Mouse (Mus musculus): ENCODE data around the gene Hus1b. TPM values are rescaled to one million over a fixed set of nuclear protein-coding genes. Genes with fewer than 3 reads are reported as not detected.

The Hus1b gene
- polyA plus RNA-seq, 2 experiments: 0.06 TPM; not detected in 1

DNA sequence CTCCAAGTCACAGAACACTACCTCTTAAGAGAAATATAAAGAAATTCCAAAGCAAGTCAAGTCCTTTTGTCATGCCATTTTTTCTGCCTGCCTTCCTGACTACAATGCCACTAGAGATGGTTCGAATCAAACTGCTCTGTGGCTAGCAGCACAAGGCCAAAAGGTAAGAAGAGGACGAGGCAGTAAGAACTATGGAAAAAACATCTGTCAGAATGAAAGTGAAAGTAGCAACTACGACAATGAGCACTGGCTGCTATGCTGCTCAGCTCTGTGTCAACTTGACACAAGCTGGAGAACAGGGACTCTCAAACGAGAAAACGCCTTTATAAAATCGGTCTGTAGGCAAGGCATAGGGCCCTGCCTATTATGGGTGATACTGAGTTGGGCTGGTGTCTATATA lies 14.6 kb downstream of the Hus1b start:
- H3K4me2 ChIP-seq (ENCODE audit: low read depth): no peak overlapping the region
- peaks cover 13 to 24% of the 10 kb centered on the region in 2 experiments; a peak in 3 of 4 replicates for H3K4me1 ChIP-seq (replicated peaks; ENCODE audit: control insufficient read depth in 2 of 2, insufficient read depth in 2 of 2, low read length in 1 of 2)
- no peak overlapping the region for H3K4me3 ChIP-seq (ENCODE audit: insufficient read depth in 1 of 2, low read depth in 2 of 2, low read length in 2 of 2)
- TF ChIP-seq CTCF (IDR thresholded peaks at IDR 0.05; ENCODE audit: low read depth) (no peak), EP300 (IDR thresholded peaks at IDR 0.05; ENCODE audit: low read depth) (no peak)
- no peaks in the 10 kb centered on the region for H3K9me3 ChIP-seq (ENCODE audit: control insufficient read depth, low read length)
- H3K27me3 ChIP-seq (ENCODE audit: control insufficient read depth, insufficient read depth, low read length): no peaks in the 10 kb centered on the region
- WGBS (ENCODE audit: insufficient replicate concordance): 75% methylated on average over 6 of the region's 6 CpGs
- H3K9ac ChIP-seq (replicated peaks): no peak overlapping the region
- H3K27ac ChIP-seq: no peak overlapping the region
- H3K36me3 ChIP-seq (replicated peaks; ENCODE audit: control insufficient read depth, insufficient read depth, low read depth): no peaks in the 10 kb centered on the region
- DNase-seq (ENCODE audit: low read depth in 3 of 3, low spot score in 3 of 3) (no peak), ATAC-seq (ENCODE audit: insufficient read depth) (no peak)

GRCm38 (mm10) chr13:30931613-30932012 lies 15.9 kb downstream of the Hus1b start:
- H3K4me3 ChIP-seq (ENCODE audit: insufficient read depth in 1 of 2, low read depth in 2 of 2, low read length in 2 of 2): no peak overlapping the region
- ATAC-seq (ENCODE audit: insufficient read depth) (peak; percentile 79), DNase-seq (ENCODE audit: low read depth in 3 of 3, low spot score in 3 of 3) (peak; percentile 49 to 55 (median 54))
- H3K4me1 ChIP-seq (replicated peaks; ENCODE audit: control insufficient read depth in 2 of 2, insufficient read depth in 2 of 2, low read length in 1 of 2): peaks cover 13 to 24% of the 10 kb centered on the region in 2 experiments; a peak in 3 of 4 replicates
- H3K27ac ChIP-seq: no peak overlapping the region
- H3K36me3 ChIP-seq (replicated peaks; ENCODE audit: control insufficient read depth, insufficient read depth, low read depth): no peaks in the 10 kb centered on the region
- no peaks in the 10 kb centered on the region for H3K27me3 ChIP-seq (ENCODE audit: control insufficient read depth, insufficient read depth, low read length)
- 43% methylated on average over 4 of the region's 4 CpGs for WGBS (ENCODE audit: insufficient replicate concordance)
- no peak for TF ChIP-seq CTCF (IDR thresholded peaks at IDR 0.05; ENCODE audit: low read depth)
- TF ChIP-seq EP300 (IDR thresholded peaks at IDR 0.05; ENCODE audit: low read depth): no peak
- H3K9me3 ChIP-seq (ENCODE audit: control insufficient read depth, low read length): no peaks in the 10 kb centered on the region
- no peak overlapping the region; the same call in 1 of the 2 replicates for H3K4me2 ChIP-seq (ENCODE audit: low read depth)
- no peak overlapping the region for H3K9ac ChIP-seq (replicated peaks)

GRCm38 (mm10) chr13:30929119-30929518 lies 18.4 kb downstream of the Hus1b start:
- no peak overlapping the region for H3K27ac ChIP-seq
- peak in 2 of 3 experiments; percentile 16 to 28 for DNase-seq (ENCODE audit: low read depth in 3 of 3, low spot score in 3 of 3)
- H3K36me3 ChIP-seq (replicated peaks; ENCODE audit: control insufficient read depth, insufficient read depth, low read depth): no peaks in the 10 kb centered on the region
- H3K9me3 ChIP-seq (ENCODE audit: control insufficient read depth, low read length): no peaks in the 10 kb centered on the region
- no peak overlapping the region for H3K4me3 ChIP-seq (ENCODE audit: insufficient read depth in 1 of 2, low read depth in 2 of 2, low read length in 2 of 2)
- no peak overlapping the region for H3K9ac ChIP-seq (replicated peaks)
- 28% methylated on average over 2 of the region's 2 CpGs for whole genome bisulfite sequencing (ENCODE audit: insufficient replicate concordance)
- TF ChIP-seq EP300 (IDR thresholded peaks at IDR 0.05; ENCODE audit: low read depth) (no peak), CTCF (IDR thresholded peaks at IDR 0.05; ENCODE audit: low read depth) (no peak)
- peak; percentile 71 for ATAC-seq (ENCODE audit: insufficient read depth)
- H3K4me1 ChIP-seq (replicated peaks; ENCODE audit: control insufficient read depth in 2 of 2, insufficient read depth in 2 of 2, low read length in 1 of 2): peaks cover 13 to 24% of the 10 kb centered on the region in 2 experiments; a peak in 3 of 4 replicates
- H3K4me2 ChIP-seq (ENCODE audit: low read depth): no peak overlapping the region
- H3K27me3 ChIP-seq (ENCODE audit: control insufficient read depth, insufficient read depth, low read length): no peaks in the 10 kb centered on the region

DNA sequence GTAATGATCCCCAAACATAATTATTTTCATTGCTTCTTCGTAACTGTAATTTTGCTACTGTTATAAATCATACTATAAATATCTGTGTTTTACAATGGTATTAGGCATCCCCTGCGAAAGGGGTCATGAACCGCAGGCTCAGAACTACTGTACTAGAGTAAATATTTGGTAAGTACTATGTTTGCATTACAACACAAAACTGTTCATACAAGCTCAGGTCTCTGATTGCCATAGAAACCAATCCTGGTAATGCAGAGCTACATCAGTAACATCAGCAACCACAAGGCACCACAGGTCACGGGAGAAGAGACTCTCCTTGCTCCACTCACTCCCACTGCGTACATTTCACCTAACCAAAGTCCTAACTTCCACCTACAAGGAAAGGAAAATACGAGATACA lies 23.3 kb downstream of the Hus1b start:
- WGBS (ENCODE audit: insufficient replicate concordance): 77% methylated on average over 6 of the region's 6 CpGs
- no peak for TF ChIP-seq EP300 (IDR thresholded peaks at IDR 0.05; ENCODE audit: low read depth)
- TF ChIP-seq CTCF (IDR thresholded peaks at IDR 0.05; ENCODE audit: low read depth): no peak
- H3K4me1 ChIP-seq (replicated peaks; ENCODE audit: control insufficient read depth in 2 of 2, insufficient read depth in 2 of 2, low read length in 1 of 2): peaks cover 6 to 10% of the 10 kb centered on the region in 2 experiments; a peak in 3 of 4 replicates
- H3K9me3 ChIP-seq (ENCODE audit: control insufficient read depth, low read length): no peaks in the 10 kb centered on the region
- no peaks in the 10 kb centered on the region for H3K36me3 ChIP-seq (replicated peaks; ENCODE audit: control insufficient read depth, insufficient read depth, low read depth)
- no peak for DNase-seq (ENCODE audit: low read depth in 3 of 3, low spot score in 3 of 3)
- H3K4me3 ChIP-seq (ENCODE audit: insufficient read depth in 1 of 2, low read depth in 2 of 2, low read length in 2 of 2): no peak overlapping the region
- H3K27me3 ChIP-seq (ENCODE audit: control insufficient read depth, insufficient read depth, low read length): no peaks in the 10 kb centered on the region
- no peak overlapping the region for H3K9ac ChIP-seq (replicated peaks)
- no peak overlapping the region for H3K27ac ChIP-seq
- no peak overlapping the region for H3K4me2 ChIP-seq (ENCODE audit: low read depth)
- no peak for ATAC-seq (ENCODE audit: insufficient read depth)

DNA sequence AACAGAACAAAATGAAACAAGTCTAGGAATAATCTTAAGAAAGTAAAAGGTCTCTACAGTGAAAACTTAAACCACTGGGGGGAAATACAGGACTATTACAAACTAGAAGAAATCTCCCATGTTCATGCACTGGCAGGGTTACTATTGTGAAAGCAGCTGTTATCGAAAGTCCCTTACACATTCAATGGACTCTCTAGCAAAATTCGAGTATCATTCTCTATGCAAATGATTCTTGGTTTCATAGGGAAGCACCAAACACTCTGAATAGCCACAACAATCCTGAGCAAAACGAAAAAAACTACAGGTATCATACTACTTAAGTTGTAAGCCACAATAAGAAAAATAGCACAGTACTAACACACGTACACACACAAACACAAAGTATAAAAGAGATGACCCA lies 25.6 kb downstream of the Hus1b start:
- Histone ChIP-seq H3K27me3 (ENCODE audit: control insufficient read depth, insufficient read depth, low read length) (no peaks in the 10 kb centered on the region), H3K9me3 (ENCODE audit: control insufficient read depth, low read length) (no peaks in the 10 kb centered on the region), H3K4me1 (replicated peaks; ENCODE audit: control insufficient read depth in 2 of 2, insufficient read depth in 2 of 2, low read length in 1 of 2) (no peaks in the 10 kb centered on the region), H3K9ac (replicated peaks) (no peak overlapping the region), H3K27ac (no peak overlapping the region), H3K4me2 (ENCODE audit: low read depth) (no peak overlapping the region), H3K4me3 (ENCODE audit: insufficient read depth in 1 of 2, low read depth in 2 of 2, low read length in 2 of 2) (no peak overlapping the region), H3K36me3 (replicated peaks; ENCODE audit: control insufficient read depth, insufficient read depth, low read depth) (no peaks in the 10 kb centered on the region)
- no peak for ATAC-seq (ENCODE audit: insufficient read depth)
- no peak for DNase-seq (ENCODE audit: low read depth in 3 of 3, low spot score in 3 of 3)
- WGBS (ENCODE audit: insufficient replicate concordance): 72% methylated on average over 4 of the region's 4 CpGs
- no peak for TF ChIP-seq EP300 (IDR thresholded peaks at IDR 0.05; ENCODE audit: low read depth)
